Mouse (Mus musculus) olfactory bulb, adult 2 months (tissue): ENCODE results near the gene Hes6. TPM values are rescaled to one million over a fixed set of nuclear protein-coding genes. Genes with fewer than 3 reads are reported as not detected.

Experiments
- H3K27ac ChIP-seq: fragments of 200-500 bp; 2 replicates; pipeline ENCODE4 v1.5.1; 2012; ENCODE audit warnings: low read depth, low read length; ENCODE audit not compliant: insufficient read depth
- H3K4me1 ChIP-seq: fragments of 200-500 bp; 2 replicates; pipeline ENCODE4 v1.6.1; 2012; ENCODE audit warnings: low read length; ENCODE audit not compliant: control insufficient read depth, insufficient read depth
- H3K4me3 ChIP-seq: fragments of 200-500 bp; 2 replicates; pipeline ENCODE4 v1.5.1; 2012; ENCODE audit warnings: mild to moderate bottlenecking, low read depth, low read length, moderate library complexity; ENCODE audit not compliant: insufficient read depth
- CTCF ChIP-seq: fragments of 200-500 bp; IDR thresholded peaks from 2 replicates; pipeline ENCODE4 v1.5.1; 2012; ENCODE audit warnings: low read depth, mild to moderate bottlenecking, low read length, moderate library complexity; ENCODE audit not compliant: insufficient read depth
- POLR2A ChIP-seq: fragments of 200-500 bp; IDR thresholded peaks from 2 replicates; pipeline ENCODE4 v1.6.1; 2012; ENCODE audit warnings: mild to moderate bottlenecking, low read depth, low read length, moderate library complexity; ENCODE audit not compliant: insufficient read depth
- WGBS: fragments of 180-500 bp; shearing (Covaris S2); methylation state at CpG from one replicate; pipeline ENCODE4 v1.1.7; 2018; 5-methylcytosine and 5-hydroxymethylcytosine counted together
- polyA plus RNA-seq: library from polyadenylated mRNA; stranded (reverse); fragments of >200 nt; gene quantifications from 2 replicates; pipeline ENCODE4 v1.2.4, GENCODE M21; 2012; ENCODE audit warnings: low replicate concordance; ENCODE audit not compliant: missing spikeins, insufficient read depth, insufficient read length

Hes6 gene
- polyA plus RNA-seq, 1 experiment: not detected

DNA sequence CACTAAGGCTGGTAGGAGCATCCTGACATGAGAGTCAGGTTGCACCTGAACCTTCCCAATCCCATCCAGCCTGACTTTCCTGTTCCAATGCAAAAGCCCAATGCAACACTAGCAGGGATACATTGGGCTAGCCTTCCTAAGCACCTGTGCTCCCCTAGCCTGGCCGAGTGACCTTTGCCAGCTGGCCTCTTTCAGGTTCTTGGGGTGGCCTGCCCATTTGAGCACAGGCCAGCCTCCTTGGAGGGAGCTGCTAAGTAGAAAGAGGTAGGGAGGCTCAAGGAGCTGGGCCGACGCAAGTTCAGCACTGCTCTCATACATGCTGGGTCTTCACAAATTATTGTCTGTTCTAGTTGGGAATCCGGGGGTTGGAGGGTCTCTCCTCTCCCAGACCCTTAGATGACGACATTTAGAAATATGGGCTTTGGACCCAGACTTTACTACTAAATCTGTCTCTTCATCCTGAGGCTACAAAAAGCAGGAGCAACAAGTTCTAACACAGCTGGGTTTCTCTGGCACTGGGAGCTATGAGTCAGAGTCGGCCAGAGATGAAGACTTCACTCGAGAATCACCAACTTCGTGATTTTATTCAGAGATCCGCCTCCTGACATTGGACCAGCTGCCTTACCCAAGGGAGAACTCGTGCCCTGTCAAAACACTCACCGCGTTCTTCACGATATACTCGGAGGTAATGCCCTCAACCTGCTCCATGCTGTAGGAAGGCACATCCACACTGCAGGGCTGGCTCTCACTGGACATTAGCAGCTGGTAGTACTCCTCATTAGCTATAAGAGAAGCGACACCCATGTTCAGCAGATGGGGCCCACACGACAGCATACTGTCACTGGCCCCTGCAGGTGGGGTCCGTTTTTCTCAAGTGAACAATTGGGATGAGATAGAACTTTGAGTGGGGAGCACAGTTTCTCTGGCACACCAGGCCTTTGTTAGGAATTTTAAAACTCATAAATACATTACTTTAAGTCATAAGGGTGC is 31.3 kb upstream of the Hes6 start:
- H3K27ac ChIP-seq: no peak overlapping the region
- H3K4me1 ChIP-seq: peaks cover 12% of the 10 kb centered on the region
- H3K4me3 ChIP-seq: no peak overlapping the region
- TF ChIP-seq CTCF: no peak
- no peak for TF ChIP-seq POLR2A
- WGBS: 53% methylated on average over 17 of the region's 17 CpGs

DNA sequence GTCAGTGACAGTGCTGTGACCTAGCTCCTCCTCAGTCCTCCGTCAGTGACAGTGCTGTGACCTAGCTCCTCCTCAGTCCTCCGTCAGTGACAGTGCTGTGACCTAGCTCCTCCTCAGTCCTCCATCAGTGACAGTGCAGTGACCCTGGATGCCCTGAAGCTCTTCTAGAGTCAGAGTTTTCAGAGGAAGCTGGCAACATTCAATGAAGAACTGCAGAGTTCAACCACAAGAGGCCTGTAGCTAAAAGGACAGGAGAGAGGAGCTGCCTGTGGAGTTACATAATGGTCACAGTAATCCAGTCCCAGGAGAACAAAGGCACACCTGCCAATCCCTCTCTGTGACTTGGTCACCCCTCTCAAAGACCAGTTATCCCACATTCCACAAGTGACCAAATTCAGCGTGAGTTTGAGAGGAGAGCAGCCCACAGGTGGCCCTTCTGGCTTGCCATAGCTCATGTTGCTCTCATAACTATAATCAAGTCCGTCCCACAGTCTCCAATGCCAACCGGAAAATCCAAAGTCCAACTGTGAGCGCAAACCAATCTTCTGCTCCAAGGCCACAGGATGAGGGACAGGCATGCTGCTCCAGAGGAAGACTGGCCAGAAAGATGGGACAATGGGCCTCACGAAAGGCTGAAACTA is 28.6 kb upstream of the Hes6 start:
- Histone ChIP-seq H3K4me3 (no peak overlapping the region), H3K27ac (no peak overlapping the region), H3K4me1 (peaks cover 12% of the 10 kb centered on the region)
- WGBS: 77% methylated on average over 7 of the region's 7 CpGs
- no peak for TF ChIP-seq POLR2A
- no peak for TF ChIP-seq CTCF

DNA sequence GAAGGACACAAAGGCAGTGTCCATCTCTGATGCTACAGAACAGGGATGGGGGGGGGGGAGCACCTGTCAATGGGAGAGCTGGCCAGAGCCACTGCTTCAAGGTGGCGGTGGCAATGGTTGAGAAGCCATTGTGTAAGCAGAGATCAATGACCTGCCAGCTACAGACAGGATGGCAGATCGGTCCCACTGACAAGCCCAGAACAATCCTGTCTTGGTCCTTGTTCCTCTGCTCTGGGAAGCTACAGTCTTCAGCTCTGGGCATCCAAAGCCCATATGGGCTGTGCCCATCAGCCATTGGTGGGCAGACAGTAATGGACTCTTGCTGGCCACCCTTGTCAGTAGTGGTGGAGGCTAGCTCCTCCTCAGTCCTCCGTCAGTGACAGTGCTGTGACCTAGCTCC is 28.0 kb upstream of the Hes6 start:
- no peak for TF ChIP-seq POLR2A
- TF ChIP-seq CTCF: no peak
- no peak overlapping the region for H3K4me3 ChIP-seq
- WGBS: 93% methylated on average over 3 of the region's 3 CpGs
- H3K27ac ChIP-seq: no peak overlapping the region
- H3K4me1 ChIP-seq: peaks cover 12% of the 10 kb centered on the region

DNA sequence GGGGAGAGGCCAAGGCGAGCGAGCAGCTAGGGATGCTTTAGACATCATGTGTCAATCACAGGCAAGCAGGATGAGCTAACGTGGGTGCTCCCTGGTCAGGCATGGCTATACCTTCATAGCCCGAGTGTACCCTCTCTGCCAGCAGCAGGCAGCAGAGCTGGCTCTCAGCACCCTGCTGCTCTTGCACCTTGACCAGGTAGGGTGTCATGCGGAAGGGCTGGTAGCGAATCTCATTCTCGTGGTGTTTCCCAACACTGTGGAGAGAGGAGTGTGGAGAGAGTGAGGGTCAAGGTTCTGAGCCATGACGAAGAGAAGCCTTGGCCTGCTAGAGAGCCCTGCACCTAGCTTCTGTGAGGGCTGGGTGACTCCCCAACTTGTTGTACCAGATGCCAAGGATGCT is 25.9 kb upstream of the Hes6 start:
- WGBS: 94% methylated on average over 8 of the region's 8 CpGs
- Histone ChIP-seq H3K4me1 (peaks cover 15% of the 10 kb centered on the region), H3K27ac (no peak overlapping the region), H3K4me3 (no peak overlapping the region)
- TF ChIP-seq CTCF: no peak
- no peak for TF ChIP-seq POLR2A

DNA sequence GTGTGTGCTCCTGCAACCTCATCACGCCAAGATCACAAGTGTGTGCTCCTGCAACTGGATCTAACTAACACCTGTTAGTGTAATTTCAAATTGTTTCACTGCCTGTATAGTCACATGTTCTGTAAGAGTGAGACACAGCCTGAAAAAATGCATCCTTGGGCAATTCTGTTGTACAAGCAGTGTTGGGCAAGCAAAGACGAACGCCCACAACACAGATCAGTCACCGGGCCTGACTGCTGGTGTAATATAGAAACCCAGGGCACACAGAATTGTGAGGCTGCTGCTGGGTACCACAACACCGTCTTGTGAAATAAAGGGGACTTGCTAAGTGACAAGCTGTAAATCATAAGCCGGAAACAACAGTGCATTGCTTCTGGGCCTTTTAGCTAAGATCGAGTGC is 23.7 kb upstream of the Hes6 start:
- Histone ChIP-seq H3K4me3 (no peak overlapping the region), H3K27ac (no peak overlapping the region), H3K4me1 (peaks cover 13% of the 10 kb centered on the region)
- TF ChIP-seq POLR2A (no peak), CTCF (no peak)
- WGBS: 87% methylated on average over 7 of the region's 7 CpGs

DNA sequence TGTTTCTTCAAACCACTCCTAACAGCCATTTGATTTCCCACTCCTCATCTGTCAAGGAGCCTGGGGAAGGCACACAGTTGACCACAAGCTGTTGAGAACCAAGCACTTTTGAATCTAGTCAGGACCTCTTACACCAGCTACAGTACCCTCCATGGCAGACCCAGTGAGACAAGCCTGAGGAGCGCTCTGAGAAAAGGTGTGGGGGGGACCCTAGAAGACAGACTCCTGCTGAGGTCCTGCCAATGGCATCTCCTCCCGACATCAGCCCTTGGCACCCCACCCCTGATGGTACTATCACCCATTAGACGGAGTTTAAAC is 23.2 kb upstream of the Hes6 start:
- TF ChIP-seq CTCF: no peak
- no peak for TF ChIP-seq POLR2A
- Histone ChIP-seq H3K4me1 (peaks cover 13% of the 10 kb centered on the region), H3K27ac (peak overlapping the region; percentile 16; the same call in 1 of the 2 replicates), H3K4me3 (no peak overlapping the region)
- 90% methylated on average over 3 of the region's 3 CpGs for WGBS

DNA sequence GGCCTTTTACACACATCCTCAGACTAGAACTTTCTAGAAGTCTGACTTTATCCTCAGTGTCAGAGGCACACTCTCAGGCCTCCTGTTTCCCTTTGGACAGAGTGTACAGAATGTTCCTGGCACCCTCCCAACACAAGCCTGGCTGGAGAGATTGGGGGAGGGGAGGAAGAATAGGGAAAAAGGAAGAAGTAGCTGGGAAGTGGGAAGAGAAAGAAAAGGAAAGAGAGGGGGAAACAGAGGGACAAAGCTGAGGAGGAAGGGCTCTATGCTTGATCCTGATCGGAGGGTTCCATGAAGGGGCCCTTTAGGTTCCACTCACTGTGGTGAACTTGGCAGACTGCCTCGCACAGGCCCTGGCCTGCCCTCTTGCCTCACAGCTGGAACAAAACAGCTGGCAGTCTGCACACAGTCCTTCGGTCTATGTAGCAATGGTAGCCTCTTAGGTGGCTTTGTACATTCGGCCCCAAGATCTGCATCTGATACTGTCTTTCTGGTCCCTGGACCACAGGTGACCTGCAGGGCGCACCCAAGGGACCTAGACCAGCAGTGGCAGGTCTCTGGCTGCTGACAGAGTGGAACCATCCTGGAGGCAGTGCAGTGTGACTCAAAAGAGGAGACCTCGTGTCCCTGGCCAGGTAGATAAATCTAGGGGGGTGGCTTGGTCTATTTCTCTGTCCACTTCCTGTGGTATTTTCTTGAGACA is 22.7 kb upstream of the Hes6 start:
- peaks cover 13% of the 10 kb centered on the region for H3K4me1 ChIP-seq
- 56% methylated on average over 6 of the region's 6 CpGs for WGBS
- peak overlapping the region; percentile 33 for H3K27ac ChIP-seq
- TF ChIP-seq POLR2A (no peak), CTCF (no peak)
- no peak overlapping the region for H3K4me3 ChIP-seq

DNA sequence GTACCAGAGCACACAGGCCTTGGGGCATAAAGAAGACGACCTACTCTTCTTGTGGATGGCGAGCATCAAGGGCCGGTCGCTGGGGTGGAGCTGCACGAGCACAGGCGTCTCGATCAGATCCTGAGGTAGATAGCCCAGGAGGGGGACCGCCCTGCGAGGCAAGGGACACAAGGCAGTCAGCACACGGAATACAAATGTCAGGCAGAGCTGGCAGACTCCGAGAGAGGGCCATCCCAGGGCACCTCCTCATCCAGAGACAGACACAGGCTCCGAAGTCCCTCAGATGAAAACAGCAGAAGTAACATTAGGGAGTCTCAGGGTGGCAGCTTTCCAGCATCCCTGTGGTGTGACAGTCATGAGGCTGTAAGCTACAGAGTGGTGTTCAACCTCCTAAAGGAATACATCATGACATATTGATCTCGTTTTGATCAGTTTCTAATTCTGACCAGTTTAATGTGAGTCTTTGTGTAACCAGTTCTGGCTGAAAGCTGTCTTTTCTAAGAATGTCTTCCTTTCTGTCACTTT is 21.8 kb upstream of the Hes6 start:
- Histone ChIP-seq H3K27ac (peak overlapping the region; percentile 33; the same call in 1 of the 2 replicates), H3K4me1 (peaks cover 13% of the 10 kb centered on the region), H3K4me3 (no peak overlapping the region)
- WGBS: 69% methylated on average over 13 of the region's 13 CpGs
- TF ChIP-seq POLR2A (no peak), CTCF (no peak)

DNA sequence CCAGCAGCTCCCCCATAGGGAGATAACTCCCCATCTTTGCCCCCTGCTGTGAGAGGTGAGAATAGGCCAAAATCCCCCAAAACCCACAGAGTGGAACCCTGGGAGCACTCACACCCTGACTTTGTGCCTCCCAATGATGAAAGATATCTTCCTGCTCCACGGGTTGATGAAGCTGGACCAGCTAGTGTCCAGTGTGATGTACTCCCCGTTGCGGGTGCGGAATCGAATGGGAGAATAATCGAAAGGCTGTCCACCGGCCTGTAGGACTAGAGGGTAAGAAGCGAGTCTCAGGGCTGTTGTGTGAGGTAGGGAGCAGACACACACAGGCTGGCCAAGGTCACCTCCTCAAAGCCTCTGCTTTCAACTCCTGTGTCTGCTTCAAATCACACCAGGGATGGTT is 21.1 kb upstream of the Hes6 start:
- TF ChIP-seq CTCF: no peak
- TF ChIP-seq POLR2A: no peak

More for the DNA sequence above, 21.1 kb upstream of the Hes6 start:
- Histone ChIP-seq H3K4me3 (no peak overlapping the region), H3K4me1 (peaks cover 13% of the 10 kb centered on the region), H3K27ac (no peak overlapping the region)
- 93% methylated on average over 8 of the region's 8 CpGs for WGBS
